Mouse (Mus musculus) intestine, postnatal 0 days (tissue): Measurements from ENCODE around the gene Hyal2. TPM values are rescaled to one million over a fixed set of nuclear protein-coding genes. Genes with fewer than 3 reads are reported as not detected.

Experiments used
- ATAC-seq: fragments of 200-750 bp; cut with Nextera tagmentation; 2 replicates; pipeline ENCODE4 v1.8.0; 2017; ENCODE audit warnings: mild to moderate bottlenecking, moderate TSS enrichment, moderate library complexity
- H3K27ac ChIP-seq: fragments of 300-500 bp; sonication (generic); 2 replicates; pipeline ENCODE4 v1.5.1; 2014; ENCODE audit warnings: mild to moderate bottlenecking, low read depth, low read length, moderate library complexity
- H3K27me3 ChIP-seq: fragments of 300-500 bp; sonication (generic); replicated peaks from 2 replicates; pipeline ENCODE4 v1.6.1; 2014; ENCODE audit warnings: low read length, mixed read lengths; ENCODE audit not compliant: control insufficient read depth, insufficient read depth
- H3K36me3 ChIP-seq: fragments of 300-500 bp; sonication (generic); 2 replicates; pipeline ENCODE4 v1.6.1; 2014; ENCODE audit warnings: mild to moderate bottlenecking, moderate library complexity; ENCODE audit not compliant: control insufficient read depth, insufficient read depth
- H3K4me1 ChIP-seq: fragments of 300-500 bp; sonication (generic); replicated peaks from 2 replicates; pipeline ENCODE4 v1.6.1; 2014; ENCODE audit warnings: antibody characterized with exemption, low read length, mixed read lengths; ENCODE audit not compliant: control insufficient read depth, insufficient read depth
- H3K4me2 ChIP-seq: fragments of 300-500 bp; sonication (generic); replicated peaks from 2 replicates; pipeline ENCODE4 v1.6.1; 2014; ENCODE audit warnings: low read depth, mild to moderate bottlenecking, moderate library complexity
- H3K4me3 ChIP-seq: fragments of 300-500 bp; sonication (generic); 2 replicates; pipeline ENCODE4 v1.5.1; 2014; ENCODE audit warnings: low read depth, low read length
- H3K9ac ChIP-seq: fragments of 300-500 bp; sonication (generic); 2 replicates; pipeline ENCODE4 v1.6.1; 2014; ENCODE audit warnings: mild to moderate bottlenecking, low read depth, low read length
- H3K9me3 ChIP-seq: fragments of 300-500 bp; sonication (generic); 2 replicates; pipeline ENCODE4 v1.6.1; 2016; ENCODE audit warnings: mixed run types; ENCODE audit not compliant: control insufficient read depth
- CTCF ChIP-seq: sonication (generic); IDR thresholded peaks from 2 replicates; pipeline ENCODE4 v1.5.1; 2016; ENCODE audit warnings: low read depth, mild to moderate bottlenecking, control low read depth, antibody characterized with exemption, moderate library complexity
- WGBS: fragments of 180-500 bp; shearing (Covaris S2); extraction: QIAGEN DNeasy Blood & Tissue Kit; methylation state at CpG from one replicate; pipeline ENCODE4 v1.1.7; 2014; 5-methylcytosine and 5-hydroxymethylcytosine counted together
- polyA plus RNA-seq: library from polyadenylated mRNA; unstranded; fragments of >200 nt; fragmentation: Nextera tagmentation; extraction: Ambion mirVana; gene quantifications from 2 replicates; pipeline ENCODE4 v1.2.1, GENCODE M21; 2015

The Hyal2 gene
- polyA plus RNA-seq, 1 experiment from 2014 or later = 52.8 TPM

DNA sequence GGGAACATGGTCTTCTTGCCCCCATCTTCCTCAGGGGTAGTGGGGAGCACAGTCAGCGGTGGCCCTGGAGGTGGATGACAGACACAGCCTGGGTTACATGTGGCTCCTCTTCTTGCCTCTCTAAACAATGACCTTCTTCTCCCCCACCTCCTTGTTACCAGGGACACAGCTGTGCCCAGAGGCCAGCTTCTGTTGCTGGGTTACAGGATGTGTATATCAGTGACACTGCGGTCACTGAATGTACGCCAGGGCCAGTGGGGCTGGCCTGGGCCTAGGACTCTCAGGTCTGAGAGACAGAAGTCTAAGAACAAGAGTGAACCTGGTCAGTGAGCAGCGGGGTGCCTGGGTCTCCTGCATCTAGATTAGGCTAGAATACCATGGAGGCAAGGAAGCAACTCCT, 47.3 kb downstream of the Hyal2 start:
- WGBS = 81% methylated on average over 4 of the region's 4 CpGs
- Histone ChIP-seq H3K4me2 (no peak overlapping the region), H3K4me1 (peaks cover 33% of the 10 kb centered on the region), H3K4me3 (no peak overlapping the region), H3K9me3 (no peaks in the 10 kb centered on the region), H3K27ac (no peak overlapping the region), H3K27me3 (no peaks in the 10 kb centered on the region), H3K36me3 (peaks cover 52% of the 10 kb centered on the region), H3K9ac (no peak overlapping the region)
- no peak for TF ChIP-seq CTCF
- no peak for ATAC-seq

DNA sequence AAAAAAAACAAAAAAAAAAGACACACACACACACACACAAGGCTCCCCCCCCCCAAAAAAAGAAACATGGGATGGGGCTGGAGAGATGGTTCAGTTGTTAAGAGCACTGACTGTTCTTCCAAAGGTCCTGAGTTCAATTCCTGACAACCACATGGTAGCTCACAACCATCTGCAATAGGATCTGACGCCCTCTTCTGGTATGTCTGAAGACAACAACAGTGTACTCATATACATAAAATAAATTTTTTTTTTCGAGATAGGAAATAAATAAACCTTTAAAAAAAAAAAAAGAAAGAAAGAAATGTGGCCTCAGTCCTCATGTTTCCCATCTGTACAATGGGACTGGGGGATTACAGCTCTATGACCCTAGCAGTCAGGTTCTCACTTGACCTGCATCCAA, 49.7 kb downstream of the Hyal2 start:
- peaks cover 21% of the 10 kb centered on the region for H3K4me1 ChIP-seq
- no peak for ATAC-seq
- WGBS = 86% methylated on average over 2 of the region's 2 CpGs
- peak; percentile 45; the same call in 1 of the 2 replicates for TF ChIP-seq CTCF
- 0 out of 2 replicates have a peak overlapping the region, but pooled peaks have one; percentile 93 for H3K27ac ChIP-seq
- H3K4me2 ChIP-seq = no peak overlapping the region
- H3K36me3 ChIP-seq = peaks cover 64% of the 10 kb centered on the region
- H3K9me3 ChIP-seq = no peaks in the 10 kb centered on the region
- no peaks in the 10 kb centered on the region for H3K27me3 ChIP-seq
- no peak overlapping the region for H3K4me3 ChIP-seq
- no peak overlapping the region for H3K9ac ChIP-seq

DNA sequence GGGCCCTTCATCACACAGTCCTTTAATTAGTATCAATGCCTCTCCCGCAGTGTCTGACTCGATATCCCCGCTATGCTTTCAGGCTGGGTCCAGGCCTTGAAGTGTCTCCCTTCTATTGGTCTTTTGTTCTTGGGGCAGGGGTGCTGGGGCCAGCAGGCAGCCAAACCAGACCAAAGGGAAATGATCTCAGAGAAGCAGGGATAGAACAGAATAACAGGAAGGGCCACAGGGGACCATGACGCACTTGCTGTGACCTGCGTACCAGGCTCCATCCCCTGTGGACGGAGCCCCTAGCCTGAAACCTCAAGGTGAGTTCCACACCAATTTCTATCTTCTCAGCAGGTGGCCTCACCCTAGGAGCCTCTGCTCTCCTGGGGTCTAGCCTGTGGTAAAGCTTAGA, 50.4 kb downstream of the Hyal2 start:
- Histone ChIP-seq H3K9me3 (no peaks in the 10 kb centered on the region), H3K36me3 (peaks cover 68% of the 10 kb centered on the region), H3K27ac (peak overlapping the region; percentile 93; the same call in 1 of the 2 replicates), H3K27me3 (no peaks in the 10 kb centered on the region), H3K9ac (0 out of 2 replicates have a peak overlapping the region, but pooled peaks have one; percentile 26), H3K4me1 (peaks cover 21% of the 10 kb centered on the region), H3K4me2 (no peak overlapping the region), H3K4me3 (no peak overlapping the region)
- WGBS = 95% methylated on average over 6 of the region's 6 CpGs
- no peak for TF ChIP-seq CTCF
- ATAC-seq = no peak

DNA sequence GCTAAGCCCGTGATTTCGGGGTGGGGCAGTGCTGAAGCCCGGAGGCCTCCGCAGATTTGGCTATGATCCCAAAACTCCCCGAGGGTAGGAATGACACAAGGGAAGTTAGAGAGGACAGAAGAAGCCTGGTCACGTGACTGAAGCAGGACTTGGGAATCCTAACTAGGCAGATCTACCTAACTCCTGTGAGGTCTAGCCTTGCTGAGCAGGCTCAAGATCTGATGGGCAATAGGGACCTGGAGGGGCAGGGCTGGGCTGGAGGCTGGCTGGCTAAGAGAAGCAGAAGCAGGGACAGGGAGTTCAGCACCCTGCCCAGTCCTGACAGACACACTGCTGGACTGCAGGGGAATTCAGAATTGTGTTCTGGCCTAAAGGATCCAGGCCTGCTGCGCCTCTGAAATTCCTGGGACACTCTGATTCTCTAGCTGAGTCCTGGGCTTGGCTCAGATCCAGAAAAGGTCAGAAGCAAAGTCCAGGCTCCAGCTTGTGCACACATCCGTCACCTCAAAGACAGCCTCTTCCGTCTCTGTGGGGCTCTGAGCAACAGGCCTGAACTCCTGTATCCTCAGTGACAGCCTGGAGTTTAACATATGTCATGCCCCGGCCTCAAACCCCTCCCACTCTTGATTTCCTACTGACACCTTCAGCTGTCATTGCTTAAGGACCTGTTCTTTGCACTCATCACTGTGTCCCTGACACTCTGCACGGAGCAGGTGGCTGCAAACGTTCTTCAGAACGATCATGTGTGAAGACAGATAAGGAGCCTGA, 51.2 kb downstream of the Hyal2 start:
- ATAC-seq = peak; percentile 95
- peak overlapping the region; percentile 23; the same call in 1 of the 2 replicates for H3K9ac ChIP-seq
- peaks cover 22% of the 10 kb centered on the region for H3K4me1 ChIP-seq
- WGBS = 10% methylated on average over 13 of the region's 13 CpGs
- no peaks in the 10 kb centered on the region for H3K27me3 ChIP-seq
- H3K9me3 ChIP-seq = no peaks in the 10 kb centered on the region
- H3K36me3 ChIP-seq = peaks cover 64% of the 10 kb centered on the region
- TF ChIP-seq CTCF = no peak
- H3K4me3 ChIP-seq = no peak overlapping the region
- H3K27ac ChIP-seq = peak overlapping the region; percentile 93
- H3K4me2 ChIP-seq = peak overlapping the region; percentile 25; the same call in 1 of the 2 replicates

DNA sequence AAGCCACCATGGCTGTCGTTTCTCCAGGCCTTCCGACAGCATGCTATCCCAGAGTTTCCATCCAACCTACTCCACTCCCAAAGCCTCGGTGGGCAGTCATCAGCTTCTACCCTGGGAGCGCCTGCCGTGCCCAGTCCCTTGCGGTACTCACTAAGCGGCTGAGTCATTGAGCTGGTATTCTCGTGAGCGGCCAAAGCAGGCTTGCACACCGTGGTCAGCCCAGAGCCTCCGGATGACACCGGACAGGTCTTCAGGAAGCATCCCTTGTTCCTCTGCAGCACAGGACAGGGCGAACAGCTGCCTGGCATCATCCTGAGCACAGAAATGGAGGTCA, 51.8 kb downstream of the Hyal2 start:
- Histone ChIP-seq H3K4me3 (no peak overlapping the region), H3K36me3 (peaks cover 59% of the 10 kb centered on the region), H3K4me2 (no peak overlapping the region; the same call in 1 of the 2 replicates), H3K27me3 (no peaks in the 10 kb centered on the region), H3K9ac (no peak overlapping the region), H3K4me1 (peaks cover 27% of the 10 kb centered on the region), H3K9me3 (no peaks in the 10 kb centered on the region), H3K27ac (peak overlapping the region; percentile 93)
- no peak for TF ChIP-seq CTCF
- 29% methylated on average over 13 of the region's 13 CpGs for WGBS
- peak; percentile 43 for ATAC-seq

DNA sequence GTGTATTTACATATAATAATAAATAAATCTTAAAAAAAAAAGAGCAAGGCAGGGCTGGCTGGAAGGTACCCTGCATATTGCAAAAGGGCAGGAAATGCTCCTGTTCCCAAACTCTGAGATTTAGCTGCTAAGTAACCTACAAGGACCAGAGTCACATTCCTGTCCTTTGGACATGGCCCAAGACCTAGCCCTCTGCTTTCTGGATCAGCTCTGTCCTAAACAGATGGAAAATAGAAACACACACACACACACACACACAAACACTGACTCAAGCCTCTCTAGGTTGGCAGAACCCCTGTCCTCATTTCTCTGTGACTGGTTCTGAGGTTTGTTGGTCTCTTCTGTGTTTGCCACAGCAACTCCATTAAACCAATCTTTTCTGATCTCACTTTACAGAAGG, 53.2 kb downstream of the Hyal2 start:
- Histone ChIP-seq H3K36me3 (peaks cover 53% of the 10 kb centered on the region), H3K9me3 (no peaks in the 10 kb centered on the region), H3K27ac (no peak overlapping the region), H3K4me1 (peaks cover 29% of the 10 kb centered on the region), H3K27me3 (no peaks in the 10 kb centered on the region), H3K9ac (no peak overlapping the region), H3K4me2 (no peak overlapping the region), H3K4me3 (no peak overlapping the region)
- TF ChIP-seq CTCF = no peak
- ATAC-seq = no peak

Other genes starting within 250 kb of the Hyal2 start
- gene Hemk1, start 229.6 kb upstream of the Hyal2 start, polyA plus RNA-seq = 5.9 and 8.2 TPM in 2 replicates
- 0.14 and 0.20 TPM in 2 replicates for gene 6430571L13Rik, start 227.3 kb upstream of the Hyal2 start, polyA plus RNA-seq
- 0.14 and 0.22 TPM in 2 replicates for gene Cacna2d2, start 168.3 kb upstream of the Hyal2 start, polyA plus RNA-seq
- gene Tmem115, start 34.0 kb upstream of the Hyal2 start, polyA plus RNA-seq = 36.3 and 38.0 TPM in 2 replicates
- 36.3 and 38.9 TPM in 2 replicates for gene Cyb561d2, start 25.8 kb upstream of the Hyal2 start, polyA plus RNA-seq
- 20.0 and 20.7 TPM in 2 replicates for gene Nprl2, start 25.7 kb upstream of the Hyal2 start, polyA plus RNA-seq
- gene Zmynd10, start 20.6 kb upstream of the Hyal2 start, polyA plus RNA-seq = 4.0 and 5.0 TPM in 2 replicates
- 44.3 and 48.0 TPM in 2 replicates for gene Rassf1, start 16.4 kb upstream of the Hyal2 start, polyA plus RNA-seq
- 38.7 and 41.6 TPM in 2 replicates for gene Tusc2, start 4.7 kb upstream of the Hyal2 start, polyA plus RNA-seq
- gene Hyal1, start 9.0 kb downstream of the Hyal2 start, polyA plus RNA-seq = 2.4 and 2.8 TPM in 2 replicates
- 20.4 and 21.4 TPM in 2 replicates for gene Naa80, start 10.9 kb downstream of the Hyal2 start, polyA plus RNA-seq
- 0.31 and 0.50 TPM in 2 replicates for gene Hyal3, start 12.9 kb downstream of the Hyal2 start, polyA plus RNA-seq
- gene Ifrd2, start 19.7 kb downstream of the Hyal2 start, polyA plus RNA-seq = 36.9 and 38.9 TPM in 2 replicates
- 37.1 and 37.3 TPM in 2 replicates for gene Sema3b, start 41.3 kb downstream of the Hyal2 start, polyA plus RNA-seq
- 245 and 265 TPM in 2 replicates for gene Gnai2, start 67.4 kb downstream of the Hyal2 start, polyA plus RNA-seq
- 15.5 and 15.6 TPM in 2 replicates for gene Slc38a3, start 101.6 kb downstream of the Hyal2 start, polyA plus RNA-seq
- 1.6 and 1.9 TPM in 2 replicates for gene Gnat1, start 111.8 kb downstream of the Hyal2 start, polyA plus RNA-seq
- gene Sema3f, start 142.5 kb downstream of the Hyal2 start, polyA plus RNA-seq = 3.9 and 4.4 TPM in 2 replicates
- gene Rbm5, start 203.1 kb downstream of the Hyal2 start, polyA plus RNA-seq = 48.9 and 51.4 TPM in 2 replicates